Mouse (Mus musculus) neural tube, embryonic 11.5 days (tissue): ENCODE results near the gene Lenep. TPM values are rescaled to one million over a fixed set of nuclear protein-coding genes. Genes with fewer than 3 reads are reported as not detected.

Experiments
- ATAC-seq: fragments of 200-750 bp; cut with Nextera tagmentation; 2 replicates; pipeline ENCODE4 v1.8.0; 2017; ENCODE audit warnings: moderate number of reproducible peaks, mild to moderate bottlenecking, moderate TSS enrichment, moderate library complexity; ENCODE audit not compliant: insufficient read depth, low FRiP score, low TSS enrichment
- DNase-seq: peaks from one replicate; pipeline ENCODE4 v3.0.0-alpha.2; 2015; ENCODE audit warnings: low spot score
- H3K27ac ChIP-seq: fragments of 300-500 bp; sonication (generic); 2 replicates; pipeline ENCODE4 v1.5.1; 2014; ENCODE audit warnings: low read depth, mild to moderate bottlenecking, low read length
- H3K27me3 ChIP-seq: fragments of 300-500 bp; sonication (generic); 2 replicates; pipeline ENCODE4 v1.6.1; 2014; ENCODE audit warnings: mild to moderate bottlenecking, low read length, mixed read lengths; ENCODE audit not compliant: control insufficient read depth, insufficient read depth
- H3K36me3 ChIP-seq: fragments of 300-500 bp; sonication (generic); 2 replicates; pipeline ENCODE4 v1.6.1; 2014; ENCODE audit warnings: mild to moderate bottlenecking, low read length, moderate library complexity, mixed read lengths; ENCODE audit not compliant: control insufficient read depth, insufficient read depth
- H3K4me1 ChIP-seq: fragments of 300-500 bp; sonication (generic); 2 replicates; pipeline ENCODE4 v1.6.1; 2014; ENCODE audit warnings: low read length, mixed read lengths; ENCODE audit not compliant: control insufficient read depth, insufficient read depth
- H3K4me2 ChIP-seq: fragments of 300-500 bp; sonication (generic); 2 replicates; pipeline ENCODE4 v1.6.1; 2014; ENCODE audit warnings: low read depth, mild to moderate bottlenecking, moderate library complexity
- H3K4me3 ChIP-seq: fragments of 300-500 bp; sonication (generic); 2 replicates; pipeline ENCODE4 v1.5.1; 2014; ENCODE audit warnings: low read depth, low read length
- H3K9ac ChIP-seq: fragments of 300-500 bp; sonication (generic); 2 replicates; pipeline ENCODE4 v1.6.1; 2014; ENCODE audit warnings: mild to moderate bottlenecking, low read length
- H3K9me3 ChIP-seq: fragments of 300-500 bp; sonication (generic); 2 replicates; pipeline ENCODE4 v1.6.1; 2016; ENCODE audit warnings: low read length; ENCODE audit not compliant: control insufficient read depth
- WGBS: fragments of 180-500 bp; shearing (Covaris S2); extraction: QIAGEN DNeasy Blood & Tissue Kit; methylation state at CpG from one replicate; pipeline ENCODE4 v1.1.7; 2014; 5-methylcytosine and 5-hydroxymethylcytosine counted together
- polyA plus RNA-seq: library from polyadenylated mRNA; unstranded; fragments of >200 nt; fragmentation: Nextera tagmentation; extraction: Ambion mirVana; gene quantifications from 2 replicates; pipeline ENCODE4 v1.2.1, GENCODE M21; 2014

The Lenep gene
- polyA plus RNA-seq, 1 experiment from 2014 or later: 0.13 TPM

DNA sequence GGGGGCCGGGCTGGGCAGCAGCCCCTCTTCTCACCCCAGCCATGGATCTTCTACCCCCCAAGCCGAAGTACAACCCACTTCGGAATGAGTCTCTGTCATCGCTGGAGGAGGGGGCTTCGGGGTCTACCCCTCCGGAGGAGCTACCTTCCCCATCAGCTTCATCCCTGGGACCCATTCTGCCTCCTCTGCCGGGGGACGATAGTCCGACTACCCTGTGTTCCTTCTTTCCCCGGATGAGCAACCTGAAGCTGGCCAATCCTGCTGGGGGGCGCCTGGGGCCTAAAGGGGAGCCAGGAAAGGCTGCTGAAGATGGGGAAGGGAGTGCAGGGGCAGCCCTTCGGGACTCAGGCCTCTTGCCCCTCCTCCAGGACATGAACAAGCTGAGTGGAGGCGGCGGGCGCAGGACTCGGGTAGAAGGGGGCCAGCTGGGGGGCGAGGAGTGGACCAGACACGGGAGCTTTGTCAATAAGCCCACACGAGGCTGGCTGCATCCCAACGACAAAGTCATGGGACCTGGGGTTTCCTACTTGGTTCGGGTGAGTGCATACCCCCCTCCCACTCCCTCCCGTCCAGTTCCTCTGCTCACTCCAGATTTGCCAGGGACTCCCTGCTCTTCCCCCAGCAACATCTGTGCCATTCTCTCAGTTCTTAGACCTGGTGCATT is 19.3 kb upstream of the Lenep start:
- no peak for ATAC-seq
- peak overlapping the region; percentile 39 for H3K4me3 ChIP-seq
- H3K4me2 ChIP-seq: peak overlapping the region; percentile 58
- H3K27ac ChIP-seq: 0 out of 2 replicates have a peak overlapping the region, but pooled peaks have one; percentile 39
- DNase-seq: no peak
- peak overlapping the region; percentile 63 for H3K9ac ChIP-seq
- peaks cover 23% of the 10 kb centered on the region for H3K4me1 ChIP-seq
- no peaks in the 10 kb centered on the region for H3K27me3 ChIP-seq
- WGBS: 5% methylated on average over 22 of the region's 22 CpGs
- H3K9me3 ChIP-seq: no peaks in the 10 kb centered on the region
- no peaks in the 10 kb centered on the region for H3K36me3 ChIP-seq

- DNase-seq (peak; percentile 63), ATAC-seq (no peak)
- H3K4me1 ChIP-seq: peaks cover 27% of the 10 kb centered on the region
- H3K9me3 ChIP-seq: no peaks in the 10 kb centered on the region
- peak overlapping the region; percentile 49; the same call in 1 of the 2 replicates for H3K27ac ChIP-seq
- peak overlapping the region; percentile 39 for H3K4me3 ChIP-seq
- peak overlapping the region; percentile 58 for H3K4me2 ChIP-seq
- H3K9ac ChIP-seq: peak overlapping the region; percentile 63
- 2% methylated on average over 11 of the region's 11 CpGs for WGBS
- no peaks in the 10 kb centered on the region for H3K27me3 ChIP-seq
- no peaks in the 10 kb centered on the region; the same call in 1 of the 2 replicates for H3K36me3 ChIP-seq
Measured at GRCm38 (mm10) chr3:89421002-89421774, 18.6 kb upstream of the Lenep start.

DNA sequence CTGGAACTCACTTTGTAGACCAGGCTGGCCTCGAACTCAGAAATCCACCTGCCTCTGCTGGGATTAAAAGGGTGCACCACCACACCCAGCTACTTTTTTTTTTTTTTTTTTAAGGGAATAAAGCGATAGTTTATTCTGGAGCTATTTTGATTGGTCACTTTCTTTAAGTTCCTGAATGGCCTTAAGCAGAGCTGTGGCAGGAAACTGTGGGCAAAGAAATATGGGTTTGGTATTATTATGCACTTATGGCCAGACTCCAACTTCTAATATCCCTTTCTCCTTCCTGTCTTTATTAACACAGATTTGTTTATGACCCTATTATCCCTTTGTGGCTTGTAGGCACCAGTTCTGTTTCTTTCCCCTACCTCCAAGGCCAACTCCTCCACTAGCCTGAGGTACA is 17.8 kb upstream of the Lenep start:
- H3K9ac ChIP-seq: no peak overlapping the region
- H3K9me3 ChIP-seq: no peaks in the 10 kb centered on the region
- H3K4me2 ChIP-seq: peak overlapping the region; percentile 58
- 0 out of 2 replicates have a peak overlapping the region, but pooled peaks have one; percentile 39 for H3K4me3 ChIP-seq
- H3K27me3 ChIP-seq: no peaks in the 10 kb centered on the region
- peaks cover 2% of the 10 kb centered on the region; the same call in 1 of the 2 replicates for H3K36me3 ChIP-seq
- no peak overlapping the region for H3K27ac ChIP-seq
- DNase-seq: no peak
- ATAC-seq: no peak
- H3K4me1 ChIP-seq: peaks cover 27% of the 10 kb centered on the region
- WGBS: 46% methylated on average over 2 of the region's 2 CpGs

- Histone ChIP-seq H3K27me3 (no peaks in the 10 kb centered on the region), H3K27ac (peak overlapping the region; percentile 67; the same call in 1 of the 2 replicates), H3K4me3 (peak overlapping the region; percentile 53), H3K9ac (peak overlapping the region; percentile 66; the same call in 1 of the 2 replicates), H3K36me3 (peaks cover 2% of the 10 kb centered on the region; the same call in 1 of the 2 replicates), H3K4me1 (peaks cover 27% of the 10 kb centered on the region), H3K4me2 (peak overlapping the region; percentile 91), H3K9me3 (no peaks in the 10 kb centered on the region)
- ATAC-seq (no peak), DNase-seq (no peak)
- WGBS: 19% methylated on average over 3 of the region's 3 CpGs
Measured at GRCm38 (mm10) chr3:89419981-89420380, 17.4 kb upstream of the Lenep start.

DNA sequence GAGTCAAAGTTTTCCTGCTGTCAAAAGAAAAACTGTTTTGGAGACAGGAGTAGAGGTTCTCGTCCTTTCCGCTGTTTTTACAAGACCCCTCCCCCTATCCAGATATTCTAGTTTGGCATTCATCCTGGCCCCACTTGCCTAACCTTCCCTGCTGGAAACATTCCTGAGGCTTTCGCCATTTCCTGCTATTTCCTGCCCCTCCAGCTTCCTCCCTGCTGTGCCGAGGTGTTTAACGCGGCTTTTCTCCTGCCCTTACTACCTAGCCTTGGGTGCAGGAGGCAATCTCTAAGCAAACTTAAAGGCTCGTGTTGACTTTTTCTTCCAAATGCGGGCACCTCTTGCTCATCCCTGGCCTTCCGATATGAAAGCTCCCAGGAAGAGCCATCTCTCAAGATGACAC is 17.0 kb upstream of the Lenep start:
- Histone ChIP-seq H3K9ac (peak overlapping the region; percentile 66), H3K27me3 (no peaks in the 10 kb centered on the region), H3K4me2 (peak overlapping the region; percentile 91), H3K4me3 (peak overlapping the region; percentile 53), H3K27ac (peak overlapping the region; percentile 84; the same call in 1 of the 2 replicates), H3K36me3 (peaks cover 6% of the 10 kb centered on the region; the same call in 1 of the 2 replicates), H3K4me1 (peaks cover 27% of the 10 kb centered on the region), H3K9me3 (no peaks in the 10 kb centered on the region)
- no peak for DNase-seq
- ATAC-seq: no peak
- WGBS: under 1% methylated on average over 9 of the region's 9 CpGs

- H3K27ac ChIP-seq: peak overlapping the region; percentile 84
- H3K4me2 ChIP-seq: peak overlapping the region; percentile 91
- peaks cover 27% of the 10 kb centered on the region for H3K4me1 ChIP-seq
- peaks cover 6% of the 10 kb centered on the region; the same call in 1 of the 2 replicates for H3K36me3 ChIP-seq
- WGBS: under 1% methylated on average over 16 of the region's 16 CpGs
- no peaks in the 10 kb centered on the region for H3K27me3 ChIP-seq
- H3K9ac ChIP-seq: peak overlapping the region; percentile 66
- no peaks in the 10 kb centered on the region for H3K9me3 ChIP-seq
- DNase-seq (peak; percentile 81), ATAC-seq (peak; percentile 37)
- H3K4me3 ChIP-seq: peak overlapping the region; percentile 53
Measured at GRCm38 (mm10) chr3:89418861-89419250, 16.3 kb upstream of the Lenep start.

- H3K9me3 ChIP-seq: no peaks in the 10 kb centered on the region
- peak within 1 kb of the TSS; percentile 66 for H3K9ac ChIP-seq
- under 1% methylated on average over 38 of the region's 39 CpGs for WGBS
- H3K27ac ChIP-seq: peak within 1 kb of the TSS; percentile 84
- peak; percentile 96 for DNase-seq
- H3K36me3 ChIP-seq: peaks cover 6% of the 10 kb centered on the region; the same call in 1 of the 2 replicates
- H3K27me3 ChIP-seq: no peaks in the 10 kb centered on the region
- ATAC-seq: peak; percentile 95
- peaks cover 27% of the 10 kb centered on the region for H3K4me1 ChIP-seq
- H3K4me2 ChIP-seq: peak within 1 kb of the TSS; percentile 91
- peak within 1 kb of the TSS; percentile 53 for H3K4me3 ChIP-seq
Measured at GRCm38 (mm10) chr3:89418170-89418860, 15.7 kb upstream of the Lenep start, which contains the start of the genes Cks1b and Shc1. Cks1b (minus strand) TSS chr3:89418383. Shc1 (plus strand) TSS chr3:89418443.

- Histone ChIP-seq H3K9ac (peak overlapping the region; percentile 49), H3K27me3 (no peaks in the 10 kb centered on the region), H3K4me3 (peak overlapping the region; percentile 53), H3K36me3 (peaks cover 6% of the 10 kb centered on the region; the same call in 1 of the 2 replicates), H3K27ac (peak overlapping the region; percentile 47; the same call in 1 of the 2 replicates), H3K9me3 (no peaks in the 10 kb centered on the region), H3K4me1 (peaks cover 27% of the 10 kb centered on the region), H3K4me2 (peak overlapping the region; percentile 77)
- no peak for DNase-seq
- ATAC-seq: peak; percentile 40
- WGBS: 0% methylated on average over 20 of the region's 20 CpGs
Measured at GRCm38 (mm10) chr3:89417840-89418169, 15.2 kb upstream of the Lenep start.
